In genomic region chr12:4475251-4475993, GRCm38 (mm10) we compare ENCODE assay signal across 8 mouse cellular contexts. TPM values are rescaled to one million over a fixed set of nuclear protein-coding genes. Genes with fewer than 3 reads are reported as not detected.
DNase-seq lines count a peak whose midpoint lies in the region; ATAC-seq and TF ChIP-seq lines count a peak whose summit lies in the region.

No protein-coding gene starts in this region.

- no peaks in the 10 kb centered on the region; the same call in 1 of the 2 replicates for H3K79me2 ChIP-seq in CH12.LX (replicated peaks; ENCODE audit: control insufficient read depth, extremely low read depth, insufficient read depth, poor library complexity, severe bottlenecking)

- H3K27ac ChIP-seq in CH12.LX (ENCODE audit: insufficient read depth, low read depth) = no peak overlapping the region
- H3K27ac ChIP-seq in forebrain, embryonic 12.5 days = no peak overlapping the region
- no peak overlapping the region for H3K27ac ChIP-seq in liver, embryonic 13.5 days

- no peaks in the 10 kb centered on the region for H3K36me3 ChIP-seq in CH12.LX (replicated peaks in 1 of 2; ENCODE audit: control insufficient read depth in 1 of 2, insufficient read depth in 1 of 2, low read length in 1 of 2)
- no peaks in the 10 kb centered on the region for H3K36me3 ChIP-seq in forebrain, embryonic 12.5 days (replicated peaks)
- no peaks in the 10 kb centered on the region for H3K36me3 ChIP-seq in liver, embryonic 13.5 days

- in situ Hi-C loops in CH12.LX (cut with MboI; ENCODE audit: low pct_ligation_motif_present, low pct_unique_long_range_greater_than_20kb, low sequenced_read_pairs) = no loop called here

- H3K4me2 ChIP-seq in CH12.LX (ENCODE audit: insufficient read depth, low read depth, poor library complexity, severe bottlenecking) = peak overlapping the region; percentile 77
- peak overlapping the region; percentile 69 for H3K4me2 ChIP-seq in forebrain, embryonic 12.5 days
- H3K4me2 ChIP-seq in liver, embryonic 13.5 days = peak overlapping the region; percentile 98

- peak; percentile 82 for DNase-seq in heart, adult 11 months
- no peak for DNase-seq in heart, adult 8-10 months (ENCODE audit: low spot score)
- DNase-seq in CH12.LX (ENCODE audit: extremely low read depth) = no peak
- DNase-seq in liver, embryonic 13.5 days = no peak
- DNase-seq in thymus, postnatal 4 days = peak; percentile 23
- no peak for DNase-seq in layer of hippocampus, adult 11-12 months (ENCODE audit: low spot score)
- DNase-seq in cerebellum, adult 11 months = no peak

- H3K4me3 ChIP-seq in CH12.LX (replicated peaks in 1 of 3; ENCODE audit: low read depth in 2 of 3, low read length in 2 of 3, poor library complexity in 1 of 3) = peak overlapping the region; percentile 64 to 93 (median 92)
- H3K4me3 ChIP-seq in forebrain, embryonic 12.5 days (replicated peaks) = peak overlapping the region; percentile 86
- H3K4me3 ChIP-seq in liver, embryonic 13.5 days (replicated peaks) = peak overlapping the region; percentile 83

- TF ChIP-seq EP300 in CH12.LX (IDR thresholded peaks at IDR 0.05; ENCODE audit: low read length) = no peak

- no peaks in the 10 kb centered on the region for H3K27me3 ChIP-seq in CH12.LX (replicated peaks)
- H3K27me3 ChIP-seq in forebrain, embryonic 12.5 days = peaks cover 13% of the 10 kb centered on the region
- H3K27me3 ChIP-seq in liver, embryonic 13.5 days = peaks cover 76% of the 10 kb centered on the region

- TF ChIP-seq POLR2A in CH12.LX (IDR thresholded peaks at IDR 0.05; ENCODE audit: low read depth, low read length) = no peak

- TF ChIP-seq RAD21 in CH12.LX (IDR thresholded peaks at IDR 0.05; ENCODE audit: low read depth, low read length) = no peak

- 8% methylated on average over 18 of the region's 18 CpGs for WGBS in forebrain, embryonic 12.5 days
- 14% methylated on average over 18 of the region's 18 CpGs for WGBS in liver, embryonic 13.5 days (ENCODE audit: insufficient replicate concordance)

- H3K9ac ChIP-seq in CH12.LX (ENCODE audit: insufficient read depth, low read depth) = peak overlapping the region; percentile 89; the same call in 1 of the 2 replicates
- peak overlapping the region; percentile 93 for H3K9ac ChIP-seq in forebrain, embryonic 12.5 days
- H3K9ac ChIP-seq in liver, embryonic 13.5 days = peak overlapping the region; percentile 85; the same call in 1 of the 2 replicates

- no peak for TF ChIP-seq CTCF in CH12.LX (conservative IDR thresholded peaks at IDR 0.05 in 1 of 2, IDR thresholded peaks at IDR 0.05 in 1 of 2; ENCODE audit: low read depth in 2 of 2, low read length in 2 of 2)

- H3K4me1 ChIP-seq in CH12.LX (ENCODE audit: control insufficient read depth in 1 of 2, insufficient read depth in 2 of 2) = peaks cover 0 to 8% of the 10 kb centered on the region in 2 experiments; a peak in 2 of 4 replicates
- peaks cover 21% of the 10 kb centered on the region for H3K4me1 ChIP-seq in forebrain, embryonic 12.5 days
- peaks cover 19% of the 10 kb centered on the region for H3K4me1 ChIP-seq in liver, embryonic 13.5 days (replicated peaks)

- no peak; the same call in 1 of the 2 replicates for ATAC-seq in forebrain, embryonic 12.5 days (ENCODE audit: low FRiP score)
- ATAC-seq in liver, embryonic 13.5 days (ENCODE audit: low read depth) = no peak

- no peaks in the 10 kb centered on the region for H3K9me3 ChIP-seq in CH12.LX (replicated peaks; ENCODE audit: low read length)
- no peaks in the 10 kb centered on the region for H3K9me3 ChIP-seq in forebrain, embryonic 12.5 days
- H3K9me3 ChIP-seq in liver, embryonic 13.5 days (replicated peaks) = no peaks in the 10 kb centered on the region

- dilution Hi-C loops in CH12.LX (cut with MboI; ENCODE audit: extremely low pct_ligation_motif_present, extremely low pct_unique_long_range_greater_than_20kb, low sequenced_read_pairs) = no loop called here

TF ChIP-seq in CH12.LX, 34 proteins besides CTCF, POLR2A, EP300 and RAD21:
- TF ChIP-seq MAX (IDR thresholded peaks at IDR 0.05; ENCODE audit: low read length) = no peak
- peak; percentile 43; the same call in 1 of the 2 replicates for TF ChIP-seq ZNF384 (IDR thresholded peaks at IDR 0.05; ENCODE audit: low read depth, low read length)
- no peak for TF ChIP-seq GABPA (IDR thresholded peaks at IDR 0.05; ENCODE audit: insufficient replicate concordance, low read depth, low read length)

RNA-seq across cellular contexts. Expression of gene Ncoa1, which starts 1.6 kb away (rescaled TPM):
- 10 to 100 TPM; 28.7 to 31.0 (median 29.4) TPM for total RNA-seq in heart, adult 8-10 months (2022)
- 3.0 and 4.2 TPM in 2 replicates for total RNA-seq in CH12.LX (2012; rRNA removed)
- total RNA-seq in CH12.LX (2014; rRNA removed) = 2.4 and 2.8 TPM in 2 replicates
- polyA plus RNA-seq in CH12.LX (2012; ENCODE audit: insufficient read length, low read depth) = 3.8 and 6.4 TPM in 2 replicates
- polyA plus RNA-seq in forebrain, embryonic 12.5 days (2016; fragmentation: Nextera tagmentation; extraction: Ambion mirVana) = 9.1 and 11.1 TPM in 2 replicates
- 0.74 and 0.79 TPM in 2 replicates for polyA plus RNA-seq in liver, embryonic 13.5 days (2015; fragmentation: Nextera tagmentation; extraction: Ambion mirVana)

Comparison
In these comparisons a context has a peak if more than half of its experiments do, and no peak if none do; other contexts are left out.
1. DNase-seq: peak in heart, adult 11 months (single experiment) and thymus, postnatal 4 days (single experiment); none in heart, adult 8-10 months (single experiment), CH12.LX (single experiment), liver, embryonic 13.5 days (single experiment), layer of hippocampus, adult 11-12 months (single experiment) and cerebellum, adult 11 months (single experiment).
2. Peak in every context shown above with its lines, with median percentiles within 50 percentile points of each other: H3K4me2 ChIP-seq, H3K4me3 ChIP-seq and H3K9ac ChIP-seq.